Mouse (Mus musculus): Measurements from ENCODE around the gene Rnf10. TPM values are rescaled to one million over a fixed set of nuclear protein-coding genes. Genes with fewer than 3 reads are reported as not detected.

The Rnf10 gene
- polyA plus RNA-seq, 1 experiment from 2014 or later, result 133 TPM

DNA sequence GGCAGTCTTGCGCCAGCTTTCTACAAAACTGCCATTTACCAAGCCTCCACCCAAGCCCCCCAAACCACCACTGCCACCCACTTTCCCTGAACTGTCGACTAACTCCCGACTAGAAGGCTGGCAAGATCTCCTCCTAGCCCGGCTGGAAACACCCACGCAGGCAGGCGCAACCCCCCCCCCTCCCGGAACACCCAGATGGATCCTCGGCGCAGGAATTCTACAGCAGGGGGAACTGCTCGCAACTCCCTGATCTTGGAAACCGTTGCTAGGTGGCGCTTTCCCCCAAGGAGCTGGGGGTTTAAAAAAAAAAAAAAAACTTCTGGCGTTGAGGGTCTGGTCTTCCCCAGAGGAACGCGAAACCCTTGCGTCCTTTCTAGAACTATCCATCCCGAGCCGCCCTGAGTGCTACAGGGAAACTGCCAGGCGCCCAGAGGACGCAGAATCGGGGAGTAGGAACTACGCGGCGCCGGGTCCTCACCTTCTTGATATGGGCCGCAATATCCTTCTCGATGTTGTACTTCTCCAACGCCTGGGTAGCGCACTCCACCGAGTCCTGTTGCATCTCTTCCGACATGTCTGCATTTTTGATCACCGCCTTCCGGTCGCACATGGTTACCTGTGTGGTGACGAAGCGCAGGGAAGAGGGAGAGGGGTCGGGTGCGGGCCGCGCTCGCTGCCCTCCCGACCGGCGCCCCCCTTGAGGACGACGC is 27.5 kb upstream of the Rnf10 start:
- peaks cover 31% of the 10 kb centered on the region for H3K4me1 ChIP-seq
- peak overlapping the region; percentile 93 for H3K27ac ChIP-seq (replicated peaks)
- peak overlapping the region; percentile 94 for H3K4me3 ChIP-seq
- WGBS, result 2% methylated on average over 46 of the region's 46 CpGs
- DNase-seq (ENCODE audit: low spot score), result peak; percentile 70
- no peaks in the 10 kb centered on the region for H3K9me3 ChIP-seq (replicated peaks)
- peaks cover 46% of the 10 kb centered on the region for H3K36me3 ChIP-seq
- H3K27me3 ChIP-seq (ENCODE audit: low read depth, poor library complexity, severe bottlenecking), result peaks cover 17% of the 10 kb centered on the region

DNA sequence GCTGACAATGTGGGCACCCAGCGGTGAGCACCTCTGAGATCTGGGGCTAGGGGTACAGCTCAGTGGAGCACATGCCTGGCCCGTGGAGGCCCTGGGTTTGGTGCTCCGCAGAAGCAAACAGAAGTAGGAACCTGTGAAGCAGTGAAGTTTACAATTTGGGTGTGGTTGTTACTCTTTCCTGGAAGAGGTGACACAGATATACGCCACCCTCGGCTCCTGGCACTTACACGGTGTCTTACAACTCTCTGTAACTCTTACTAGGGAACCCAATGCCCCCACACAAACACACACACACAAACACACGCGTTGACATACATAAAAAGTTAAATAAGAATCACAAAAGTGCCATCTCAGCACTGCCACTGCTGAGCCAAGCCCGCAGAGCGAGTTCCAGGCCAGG is 23.6 kb upstream of the Rnf10 start:
- Histone ChIP-seq H3K4me1 (peaks cover 24% of the 10 kb centered on the region), H3K36me3 (peaks cover 83% of the 10 kb centered on the region), H3K27ac (replicated peaks) (no peak overlapping the region), H3K9me3 (replicated peaks) (no peaks in the 10 kb centered on the region), H3K4me3 (no peak overlapping the region), H3K27me3 (ENCODE audit: low read depth, poor library complexity, severe bottlenecking) (no peaks in the 10 kb centered on the region)
- 91% methylated on average over 10 of the region's 10 CpGs for WGBS
- DNase-seq (ENCODE audit: low spot score), result no peak

DNA sequence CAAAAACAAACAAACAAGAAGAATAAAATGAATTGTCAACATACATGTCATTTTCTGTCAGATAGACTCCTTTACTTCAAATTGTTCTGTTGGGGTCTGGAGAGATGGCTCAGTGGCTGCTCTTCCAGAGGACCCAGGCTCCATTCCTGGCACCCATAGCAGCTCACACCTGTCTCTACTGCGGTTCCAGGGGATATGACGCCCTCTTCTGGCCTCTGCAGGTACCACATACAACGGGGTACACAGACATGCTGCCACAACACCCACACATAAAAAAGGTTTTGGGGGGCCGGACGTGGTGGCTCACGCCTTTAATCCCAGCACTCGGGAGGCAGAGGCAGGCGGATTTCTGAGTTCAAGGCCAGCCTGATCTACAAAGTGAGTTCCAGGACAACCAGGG is 21.5 kb upstream of the Rnf10 start:
- 92% methylated on average over 8 of the region's 8 CpGs for WGBS
- Histone ChIP-seq H3K4me1 (peaks cover 13% of the 10 kb centered on the region), H3K4me3 (no peak overlapping the region), H3K36me3 (peaks cover 98% of the 10 kb centered on the region), H3K27ac (replicated peaks) (no peak overlapping the region), H3K9me3 (replicated peaks) (no peaks in the 10 kb centered on the region), H3K27me3 (ENCODE audit: low read depth, poor library complexity, severe bottlenecking) (no peaks in the 10 kb centered on the region)
- DNase-seq (ENCODE audit: low spot score), result no peak

DNA sequence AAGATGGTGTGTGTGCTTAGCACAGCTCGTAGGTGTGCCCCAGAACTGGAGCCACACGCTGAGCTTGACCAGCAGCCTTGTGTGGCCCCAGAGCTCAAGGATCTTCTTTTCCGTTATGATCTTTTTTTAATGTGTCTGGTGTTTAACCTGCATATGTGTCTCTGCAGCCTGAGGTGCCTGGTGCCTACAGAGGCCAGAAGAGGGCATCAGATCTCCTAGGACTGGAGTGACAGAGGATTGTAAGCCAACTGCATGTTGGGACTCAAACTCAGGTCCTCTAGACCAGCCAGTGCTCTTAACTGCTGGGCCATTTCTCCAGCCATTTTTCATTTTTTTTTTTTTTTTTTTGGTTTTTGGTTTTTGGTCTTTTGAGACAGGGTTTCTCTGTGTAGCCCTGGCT is 12.0 kb upstream of the Rnf10 start:
- 96% methylated on average over 3 of the region's 3 CpGs for WGBS
- Histone ChIP-seq H3K9me3 (replicated peaks) (no peaks in the 10 kb centered on the region), H3K4me1 (peaks cover 13% of the 10 kb centered on the region), H3K27me3 (ENCODE audit: low read depth, poor library complexity, severe bottlenecking) (no peaks in the 10 kb centered on the region), H3K4me3 (no peak overlapping the region), H3K27ac (replicated peaks) (no peak overlapping the region), H3K36me3 (peaks cover 60% of the 10 kb centered on the region)
- no peak for DNase-seq (ENCODE audit: low spot score)

DNA sequence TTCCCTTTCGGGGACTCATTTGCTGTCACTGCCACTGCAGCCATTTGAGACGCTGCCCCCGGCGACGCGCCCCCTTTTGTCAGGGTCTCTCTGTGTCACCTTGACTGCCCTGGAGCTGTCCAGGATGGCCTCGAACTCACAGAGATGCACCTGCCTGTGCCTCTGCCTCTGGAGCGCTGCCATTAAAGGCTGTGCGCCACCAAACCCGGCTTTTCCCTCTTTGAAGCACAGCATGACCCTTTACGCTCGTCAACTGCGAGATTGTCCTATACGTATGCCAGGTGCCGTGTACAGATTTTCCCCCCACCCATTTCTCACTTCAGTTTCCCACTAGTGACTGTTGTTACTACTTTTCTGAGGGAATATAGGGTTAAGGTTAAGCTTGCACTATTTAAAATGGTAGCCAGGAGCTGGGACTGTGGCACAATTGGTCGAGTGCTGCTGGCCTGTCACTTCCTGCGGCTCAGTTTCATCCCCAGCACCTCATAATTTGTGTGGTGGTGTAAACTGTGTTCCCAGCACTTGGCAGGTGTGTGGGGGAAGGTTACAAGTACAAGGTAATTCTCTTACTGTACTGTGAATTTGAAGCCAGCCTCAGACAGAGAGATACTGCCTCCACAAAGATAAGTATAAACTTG is 7.5 kb upstream of the Rnf10 start:
- DNase-seq (ENCODE audit: low spot score), result no peak

GRCm38 (mm10) chr5:115279226-115280049 is 6.7 kb upstream of the Rnf10 start, which contains the start of gene Coq5:
Coq5 (plus strand) TSS chr5:115279666.
- no peaks in the 10 kb centered on the region for H3K9me3 ChIP-seq (replicated peaks)
- no peaks in the 10 kb centered on the region for H3K27me3 ChIP-seq (ENCODE audit: low read depth, poor library complexity, severe bottlenecking)
- DNase-seq (ENCODE audit: low spot score), result peak; percentile 81
- WGBS, result 3% methylated on average over 45 of the region's 45 CpGs
- peak within 1 kb of the TSS; percentile 87 for H3K27ac ChIP-seq (replicated peaks)
- peaks cover 15% of the 10 kb centered on the region for H3K36me3 ChIP-seq
- peak within 1 kb of the TSS; percentile 97 for H3K4me3 ChIP-seq
- H3K4me1 ChIP-seq, result peaks cover 13% of the 10 kb centered on the region

More for the DNA sequence above, 7.5 kb upstream of the Rnf10 start:
- Histone ChIP-seq H3K27ac (replicated peaks) (peak overlapping the region; percentile 87), H3K27me3 (ENCODE audit: low read depth, poor library complexity, severe bottlenecking) (no peaks in the 10 kb centered on the region), H3K4me3 (peak overlapping the region; percentile 97), H3K36me3 (peaks cover 22% of the 10 kb centered on the region), H3K9me3 (replicated peaks) (no peaks in the 10 kb centered on the region), H3K4me1 (peaks cover 13% of the 10 kb centered on the region)
- WGBS, result 14% methylated on average over 17 of the region's 17 CpGs

DNA sequence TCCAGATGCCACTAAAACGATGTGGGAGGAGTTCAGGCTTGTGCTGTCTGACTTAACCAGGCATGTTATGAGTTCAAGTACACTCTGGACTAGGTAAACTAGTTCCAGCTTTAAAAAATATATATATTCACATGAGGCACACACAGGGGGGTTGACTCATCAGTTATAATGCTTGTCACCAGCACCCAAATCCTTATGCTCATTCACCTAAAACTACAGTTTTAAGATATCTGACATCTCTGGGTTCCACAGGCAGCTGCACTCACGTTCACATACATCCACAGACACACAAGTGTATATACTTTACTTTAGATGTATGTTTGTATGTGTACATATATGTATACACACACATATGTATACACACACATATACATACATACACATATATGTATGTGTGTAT is 6.1 kb upstream of the Rnf10 start:
- no peak for DNase-seq (ENCODE audit: low spot score)
- WGBS, result 77% methylated on average over 2 of the region's 2 CpGs
- H3K4me1 ChIP-seq, result peaks cover 16% of the 10 kb centered on the region
- peaks cover 9% of the 10 kb centered on the region for H3K36me3 ChIP-seq
- H3K27me3 ChIP-seq (ENCODE audit: low read depth, poor library complexity, severe bottlenecking), result no peaks in the 10 kb centered on the region
- H3K27ac ChIP-seq (replicated peaks), result no peak overlapping the region
- H3K4me3 ChIP-seq, result no peak overlapping the region
- H3K9me3 ChIP-seq (replicated peaks), result no peaks in the 10 kb centered on the region

GRCm38 (mm10) chr5:115278053-115278452 is 5.4 kb upstream of the Rnf10 start:
- H3K27me3 ChIP-seq (ENCODE audit: low read depth, poor library complexity, severe bottlenecking), result no peaks in the 10 kb centered on the region
- no peak overlapping the region for H3K27ac ChIP-seq (replicated peaks)
- H3K4me3 ChIP-seq, result no peak overlapping the region
- WGBS, result 90% methylated on average over 1 of the region's 1 CpGs
- DNase-seq (ENCODE audit: low spot score), result no peak
- peaks cover 23% of the 10 kb centered on the region for H3K4me1 ChIP-seq
- peaks cover 2% of the 10 kb centered on the region for H3K36me3 ChIP-seq
- H3K9me3 ChIP-seq (replicated peaks), result no peaks in the 10 kb centered on the region

- Histone ChIP-seq H3K36me3 (no peaks in the 10 kb centered on the region; the same call in 1 of the 2 replicates), H3K4me1 (peaks cover 29% of the 10 kb centered on the region), H3K9me3 (replicated peaks) (no peaks in the 10 kb centered on the region), H3K27ac (replicated peaks) (no peak overlapping the region), H3K4me3 (no peak overlapping the region; the same call in 1 of the 2 replicates), H3K27me3 (ENCODE audit: low read depth, poor library complexity, severe bottlenecking) (no peaks in the 10 kb centered on the region)
- WGBS, result 36% methylated on average over 14 of the region's 14 CpGs
- DNase-seq (ENCODE audit: low spot score), result peak; percentile 52
Observed at GRCm38 (mm10) chr5:115275998-115276397, 3.3 kb upstream of the Rnf10 start.

DNA sequence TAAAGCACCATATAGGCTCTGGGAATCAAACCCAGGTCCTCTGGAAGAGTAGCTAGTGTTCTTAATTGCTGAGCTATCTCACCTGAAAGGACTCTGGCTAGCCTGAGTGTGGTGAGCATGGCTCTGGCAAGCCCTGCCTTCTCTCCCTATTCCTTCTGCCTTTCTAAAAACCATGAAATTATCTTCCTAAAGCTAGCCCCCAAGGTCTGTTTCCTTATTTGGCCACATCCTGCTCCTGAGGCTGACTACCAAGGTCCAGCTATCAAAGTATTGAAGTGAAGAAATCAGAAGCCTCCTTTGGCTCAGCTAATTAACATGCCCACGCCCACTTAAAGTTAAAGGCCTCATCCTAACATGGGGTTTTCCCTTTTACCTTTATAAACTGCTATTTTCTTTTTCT is 2.1 kb upstream of the Rnf10 start:
- DNase-seq (ENCODE audit: low spot score), result no peak
- Histone ChIP-seq H3K9me3 (replicated peaks) (no peaks in the 10 kb centered on the region), H3K4me1 (peaks cover 32% of the 10 kb centered on the region), H3K27me3 (ENCODE audit: low read depth, poor library complexity, severe bottlenecking) (no peaks in the 10 kb centered on the region), H3K27ac (replicated peaks) (no peak overlapping the region), H3K4me3 (no peak overlapping the region), H3K36me3 (peaks cover 11% of the 10 kb centered on the region)
- 80% methylated on average over 1 of the region's 1 CpGs for WGBS

DNA sequence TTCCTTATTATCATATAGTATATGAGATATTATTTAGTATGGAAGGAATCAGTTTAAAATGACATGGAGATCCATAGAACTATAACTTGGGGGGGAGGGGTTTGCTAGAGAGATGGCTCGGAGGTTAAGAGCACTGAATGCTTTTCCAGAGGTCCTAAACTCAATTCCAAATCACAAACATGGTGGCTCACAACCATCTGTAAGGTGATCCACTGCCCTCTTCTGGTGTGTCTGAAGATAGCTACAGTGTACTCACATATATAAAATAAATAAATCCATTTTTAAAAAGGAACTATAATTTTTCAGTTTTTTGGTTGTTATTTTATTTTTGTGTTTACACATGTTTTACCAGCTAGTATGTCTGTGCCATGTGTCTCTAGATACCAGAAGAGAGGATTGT is 1.7 kb upstream of the Rnf10 start:
- 89% methylated on average over 1 of the region's 1 CpGs for WGBS
- DNase-seq (ENCODE audit: low spot score), result no peak
- H3K9me3 ChIP-seq (replicated peaks), result no peaks in the 10 kb centered on the region
- H3K36me3 ChIP-seq, result peaks cover 15% of the 10 kb centered on the region
- H3K4me3 ChIP-seq, result no peak overlapping the region
- no peak overlapping the region for H3K27ac ChIP-seq (replicated peaks)
- no peaks in the 10 kb centered on the region for H3K27me3 ChIP-seq (ENCODE audit: low read depth, poor library complexity, severe bottlenecking)
- H3K4me1 ChIP-seq, result peaks cover 37% of the 10 kb centered on the region

- H3K4me1 ChIP-seq, result peaks cover 44% of the 10 kb centered on the region
- peak overlapping the region; percentile 100; the same call in 1 of the 2 replicates for H3K4me3 ChIP-seq
- no peaks in the 10 kb centered on the region for H3K9me3 ChIP-seq (replicated peaks)
- 76% methylated on average over 6 of the region's 6 CpGs for WGBS
- no peaks in the 10 kb centered on the region for H3K27me3 ChIP-seq (ENCODE audit: low read depth, poor library complexity, severe bottlenecking)
- H3K36me3 ChIP-seq, result peaks cover 22% of the 10 kb centered on the region
- no peak for DNase-seq (ENCODE audit: low spot score)
- H3K27ac ChIP-seq (replicated peaks), result peak overlapping the region; percentile 92
Observed at GRCm38 (mm10) chr5:115273549-115274135, 944 bp upstream of the Rnf10 start.
